Mouse (Mus musculus) hindbrain, embryonic 16.5 days (tissue): ENCODE results near the gene Npas3. TPM values are rescaled to one million over a fixed set of nuclear protein-coding genes. Genes with fewer than 3 reads are reported as not detected.

ENCODE experiments used
- ATAC-seq: fragments of 200-750 bp; cut with Nextera tagmentation; 2 replicates; pipeline ENCODE4 v1.8.0; 2017; ENCODE audit warnings: moderate TSS enrichment, moderate library complexity
- H3K27ac ChIP-seq: fragments of 300-500 bp; sonication (generic); 2 replicates; pipeline ENCODE4 v1.5.1; 2014; ENCODE audit warnings: low read depth, mild to moderate bottlenecking, control low read depth, low read length, moderate library complexity
- H3K27me3 ChIP-seq: fragments of 300-500 bp; sonication (generic); replicated peaks from 2 replicates; pipeline ENCODE4 v1.6.1; 2014; ENCODE audit warnings: low read length; ENCODE audit not compliant: control insufficient read depth, insufficient read depth
- H3K36me3 ChIP-seq: fragments of 300-500 bp; sonication (generic); 2 replicates; pipeline ENCODE4 v1.6.1; 2014; ENCODE audit warnings: mild to moderate bottlenecking, low read length, moderate library complexity, mixed read lengths; ENCODE audit not compliant: control insufficient read depth, insufficient read depth
- H3K4me1 ChIP-seq: fragments of 300-500 bp; sonication (generic); 2 replicates; pipeline ENCODE4 v1.6.1; 2014; ENCODE audit warnings: low read depth, low read length; ENCODE audit not compliant: control insufficient read depth, insufficient read depth
- H3K4me2 ChIP-seq: fragments of 300-500 bp; sonication (generic); 2 replicates; pipeline ENCODE4 v1.6.1; 2014; ENCODE audit warnings: mild to moderate bottlenecking, low read length, control low read depth, moderate library complexity
- H3K4me3 ChIP-seq: fragments of 300-500 bp; sonication (generic); 2 replicates; pipeline ENCODE4 v1.5.1; 2014; ENCODE audit warnings: mild to moderate bottlenecking, low read length, control low read depth, moderate library complexity
- H3K9ac ChIP-seq: fragments of 300-500 bp; sonication (generic); 2 replicates; pipeline ENCODE4 v1.6.1; 2014; ENCODE audit warnings: low read depth, mild to moderate bottlenecking, control low read depth, low read length, moderate library complexity
- H3K9me3 ChIP-seq: fragments of 300-500 bp; sonication (generic); 2 replicates; pipeline ENCODE4 v1.6.1; 2014; ENCODE audit warnings: mild to moderate bottlenecking, low read length, moderate library complexity; ENCODE audit not compliant: control insufficient read depth
- WGBS: fragments of 180-500 bp; shearing (Covaris S2); extraction: QIAGEN DNeasy Blood & Tissue Kit; methylation state at CpG from one replicate; pipeline ENCODE4 v1.1.7; 2014; 5-methylcytosine and 5-hydroxymethylcytosine counted together
- polyA plus RNA-seq: library from polyadenylated mRNA; unstranded; fragments of >200 nt; fragmentation: Nextera tagmentation; extraction: Ambion mirVana; gene quantifications from 2 replicates; pipeline ENCODE4 v1.2.1, GENCODE M21; 2015

Npas3 gene
- polyA plus RNA-seq, 1 experiment from 2014 or later = 21.4 TPM

GRCm38 (mm10) chr12:53698483-53699227, 450.2 kb downstream of the Npas3 start:
- H3K9ac ChIP-seq = no peak overlapping the region
- no peaks in the 10 kb centered on the region for H3K9me3 ChIP-seq
- ATAC-seq = no peak
- no peaks in the 10 kb centered on the region for H3K4me1 ChIP-seq
- no peak overlapping the region for H3K27ac ChIP-seq
- no peaks in the 10 kb centered on the region for H3K27me3 ChIP-seq
- WGBS = 91% methylated on average over 9 of the region's 9 CpGs
- H3K36me3 ChIP-seq = no peaks in the 10 kb centered on the region
- no peak overlapping the region for H3K4me3 ChIP-seq
- no peak overlapping the region for H3K4me2 ChIP-seq

- H3K4me1 ChIP-seq = peaks cover 4% of the 10 kb centered on the region; the same call in 1 of the 2 replicates
- no peaks in the 10 kb centered on the region for H3K9me3 ChIP-seq
- H3K27ac ChIP-seq = no peak overlapping the region
- H3K9ac ChIP-seq = no peak overlapping the region
- no peak for ATAC-seq
- no peaks in the 10 kb centered on the region for H3K27me3 ChIP-seq
- WGBS = 66% methylated on average over 6 of the region's 6 CpGs
- no peak overlapping the region for H3K4me2 ChIP-seq
- no peak overlapping the region for H3K4me3 ChIP-seq
- no peaks in the 10 kb centered on the region for H3K36me3 ChIP-seq
Observed at GRCm38 (mm10) chr12:53719896-53720295, 471.4 kb downstream of the Npas3 start.

- Histone ChIP-seq H3K27ac (no peak overlapping the region), H3K4me1 (peaks cover 4% of the 10 kb centered on the region; the same call in 1 of the 2 replicates), H3K9me3 (no peaks in the 10 kb centered on the region), H3K4me2 (no peak overlapping the region), H3K9ac (no peak overlapping the region), H3K27me3 (no peaks in the 10 kb centered on the region), H3K4me3 (no peak overlapping the region), H3K36me3 (no peaks in the 10 kb centered on the region)
- no peak for ATAC-seq
- WGBS = 75% methylated on average over 7 of the region's 7 CpGs
Observed at GRCm38 (mm10) chr12:53722156-53722555, 473.7 kb downstream of the Npas3 start.

GRCm38 (mm10) chr12:53722718-53723698, 474.5 kb downstream of the Npas3 start:
- H3K9me3 ChIP-seq = no peaks in the 10 kb centered on the region
- H3K9ac ChIP-seq = no peak overlapping the region
- H3K27ac ChIP-seq = no peak overlapping the region
- no peak overlapping the region for H3K4me3 ChIP-seq
- WGBS = 88% methylated on average over 15 of the region's 15 CpGs
- H3K27me3 ChIP-seq = no peaks in the 10 kb centered on the region
- peaks cover 4% of the 10 kb centered on the region; the same call in 1 of the 2 replicates for H3K4me1 ChIP-seq
- ATAC-seq = no peak
- H3K36me3 ChIP-seq = no peaks in the 10 kb centered on the region
- H3K4me2 ChIP-seq = no peak overlapping the region

GRCm38 (mm10) chr12:53729275-53729674, 480.8 kb downstream of the Npas3 start:
- no peak overlapping the region for H3K9ac ChIP-seq
- no peaks in the 10 kb centered on the region; the same call in 1 of the 2 replicates for H3K4me1 ChIP-seq
- no peaks in the 10 kb centered on the region for H3K27me3 ChIP-seq
- no peaks in the 10 kb centered on the region for H3K36me3 ChIP-seq
- no peak overlapping the region for H3K4me2 ChIP-seq
- WGBS = 82% methylated on average over 5 of the region's 5 CpGs
- no peak overlapping the region for H3K4me3 ChIP-seq
- no peak for ATAC-seq
- H3K9me3 ChIP-seq = no peaks in the 10 kb centered on the region
- no peak overlapping the region for H3K27ac ChIP-seq

GRCm38 (mm10) chr12:53738549-53739292, 490.2 kb downstream of the Npas3 start:
- Histone ChIP-seq H3K27ac (no peak overlapping the region), H3K36me3 (no peaks in the 10 kb centered on the region), H3K4me1 (no peaks in the 10 kb centered on the region), H3K4me2 (no peak overlapping the region), H3K4me3 (no peak overlapping the region), H3K9me3 (no peaks in the 10 kb centered on the region), H3K27me3 (no peaks in the 10 kb centered on the region), H3K9ac (no peak overlapping the region)
- ATAC-seq = no peak
- WGBS = 39% methylated on average over 16 of the region's 16 CpGs

- no peaks in the 10 kb centered on the region for H3K36me3 ChIP-seq
- no peak overlapping the region for H3K4me2 ChIP-seq
- H3K27me3 ChIP-seq = no peaks in the 10 kb centered on the region
- 50% methylated on average over 5 of the region's 5 CpGs for WGBS
- H3K9me3 ChIP-seq = no peaks in the 10 kb centered on the region
- no peak for ATAC-seq
- H3K9ac ChIP-seq = no peak overlapping the region
- peaks cover 10% of the 10 kb centered on the region for H3K4me1 ChIP-seq
- no peak overlapping the region for H3K4me3 ChIP-seq
- H3K27ac ChIP-seq = no peak overlapping the region
Observed at GRCm38 (mm10) chr12:53746653-53747052, 498.2 kb downstream of the Npas3 start.

- no peaks in the 10 kb centered on the region for H3K36me3 ChIP-seq
- H3K9me3 ChIP-seq = no peaks in the 10 kb centered on the region
- no peaks in the 10 kb centered on the region for H3K27me3 ChIP-seq
- no peak overlapping the region for H3K4me3 ChIP-seq
- H3K9ac ChIP-seq = no peak overlapping the region
- H3K4me1 ChIP-seq = peaks cover 23% of the 10 kb centered on the region
- H3K27ac ChIP-seq = no peak overlapping the region
- WGBS = 46% methylated on average over 4 of the region's 4 CpGs
- peak; percentile 77 for ATAC-seq
- H3K4me2 ChIP-seq = no peak overlapping the region
Observed at GRCm38 (mm10) chr12:53749375-53749774, 500.9 kb downstream of the Npas3 start.
